Comparison of ENCODE assay signal across 15 mouse cellular contexts in the genomic region with DNA sequence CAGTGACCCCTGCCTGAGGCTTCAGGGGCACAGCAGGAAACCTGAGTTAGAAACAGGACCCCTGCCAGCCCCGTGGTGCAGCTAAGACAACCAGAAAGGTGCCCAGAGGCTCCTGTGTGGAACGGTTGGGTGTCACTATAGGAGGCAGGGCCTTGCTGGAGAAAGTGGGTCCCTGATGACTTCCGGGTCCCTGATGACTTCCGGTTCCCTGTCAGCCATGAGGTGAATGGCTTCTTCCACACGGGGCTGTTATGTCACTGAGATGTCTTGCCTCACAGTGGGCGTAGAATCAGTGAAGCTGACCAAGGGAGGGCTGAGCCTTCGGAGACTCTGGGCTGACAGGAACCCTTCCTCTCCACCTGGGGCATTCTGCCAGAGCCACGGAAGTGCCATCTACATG. TPM values are rescaled to one million over a fixed set of nuclear protein-coding genes. Genes with fewer than 3 reads are reported as not detected.
"Had no signal": no experiment of that assay in that cellular context is flagged by ENCODE, and none has a peak within 500 bp of the region (broad histone marks: within the 10 kb centered on the region; RNA-seq: fewer than 3 reads in every experiment).

No protein-coding gene starts in this region.

- H3K9me3 ChIP-seq: liver, embryonic 15.5 days; lung, embryonic 15.5 days; midbrain, embryonic 10.5 days; midbrain, embryonic 13.5 days; midbrain, embryonic 15.5 days; neural tube, embryonic 12.5 days had no signal

- H3K27me3 ChIP-seq: liver, embryonic 15.5 days; lung, embryonic 15.5 days; midbrain, embryonic 13.5 days; midbrain, embryonic 15.5 days; neural tube, embryonic 12.5 days had no signal

- H3K4me1 ChIP-seq: liver, embryonic 15.5 days; lung, embryonic 15.5 days; midbrain, embryonic 15.5 days had no signal

- H3K9ac ChIP-seq: liver, embryonic 15.5 days; liver, postnatal 0 days; lung, embryonic 15.5 days; midbrain, embryonic 13.5 days; midbrain, embryonic 15.5 days; neural tube, embryonic 12.5 days had no signal

- DNase-seq: liver, postnatal 0 days; lung, adult 2 months; lung, postnatal 4 days; right cerebral cortex, postnatal 14 days; thymus, adult 2 months; thymus, postnatal 25 days; thymus, postnatal 4 days had no signal

- H3K27ac ChIP-seq: liver, embryonic 15.5 days; lung, embryonic 15.5 days; midbrain, embryonic 10.5 days; midbrain, embryonic 13.5 days; midbrain, embryonic 15.5 days; neural tube, embryonic 12.5 days had no signal

- ATAC-seq: liver, postnatal 0 days; lung, postnatal 0 days; midbrain, embryonic 13.5 days; midbrain, embryonic 15.5 days had no signal

- H3K4me2 ChIP-seq: liver, embryonic 15.5 days; lung, embryonic 15.5 days; midbrain, embryonic 13.5 days; midbrain, embryonic 15.5 days; neural tube, embryonic 12.5 days had no signal

- H3K4me3 ChIP-seq: liver, embryonic 15.5 days; lung, embryonic 15.5 days; midbrain, embryonic 10.5 days; midbrain, embryonic 13.5 days; midbrain, embryonic 15.5 days; neural tube, embryonic 12.5 days had no signal

- H3K36me3 ChIP-seq: midbrain, embryonic 15.5 days had no signal

RNA-seq across cellular contexts. Expression of gene Trpv4, which starts 16.4 kb away (rescaled TPM):
- total RNA-seq: monocyte, adult 5-6 weeks had no signal
